Mouse (Mus musculus): ENCODE data around the gene Coro1b. TPM values are rescaled to one million over a fixed set of nuclear protein-coding genes. Genes with fewer than 3 reads are reported as not detected.
A peak's percentile ranks its signal among the peaks of the same experiment; 100 is the strongest.

The Coro1b gene
- polyA plus RNA-seq, 1 experiment from 2014 or later: 176 TPM

- Histone ChIP-seq H3K27ac (ENCODE audit: low read length) (no peak overlapping the region), H3K36me3 (ENCODE audit: control insufficient read depth, insufficient read depth, low read length) (peaks cover 24% of the 10 kb centered on the region; the same call in 1 of the 2 replicates), H3K9ac (ENCODE audit: low read length) (no peak overlapping the region), H3K4me1 (ENCODE audit: control insufficient read depth, insufficient read depth, low read length) (peaks cover 19% of the 10 kb centered on the region), H3K9me3 (replicated peaks; ENCODE audit: control insufficient read depth, low read length) (no peaks in the 10 kb centered on the region), H3K4me2 (ENCODE audit: low read depth, low read length) (no peak overlapping the region), H3K27me3 (ENCODE audit: control insufficient read depth, insufficient read depth, low read length) (no peaks in the 10 kb centered on the region), H3K4me3 (replicated peaks; ENCODE audit: low read length) (no peak overlapping the region)
- 86% methylated on average over 8 of the region's 8 CpGs for WGBS
- no peak for ATAC-seq (ENCODE audit: insufficient read depth, low FRiP score)
Measured at GRCm38 (mm10) chr19:4194021-4194724, 45.8 kb downstream of the Coro1b start.

- 79% methylated on average over 12 of the region's 12 CpGs for WGBS
- Histone ChIP-seq H3K4me3 (replicated peaks; ENCODE audit: low read length) (no peak overlapping the region), H3K9ac (ENCODE audit: low read length) (no peak overlapping the region), H3K27me3 (ENCODE audit: control insufficient read depth, insufficient read depth, low read length) (no peaks in the 10 kb centered on the region), H3K9me3 (replicated peaks; ENCODE audit: control insufficient read depth, low read length) (no peaks in the 10 kb centered on the region), H3K27ac (ENCODE audit: low read length) (no peak overlapping the region), H3K4me2 (ENCODE audit: low read depth, low read length) (no peak overlapping the region), H3K4me1 (ENCODE audit: control insufficient read depth, insufficient read depth, low read length) (peaks cover 20% of the 10 kb centered on the region), H3K36me3 (ENCODE audit: control insufficient read depth, insufficient read depth, low read length) (peaks cover 24% of the 10 kb centered on the region; the same call in 1 of the 2 replicates)
- no peak for ATAC-seq (ENCODE audit: insufficient read depth, low FRiP score)
Measured at GRCm38 (mm10) chr19:4194776-4195650, 46.6 kb downstream of the Coro1b start.

- ATAC-seq (ENCODE audit: insufficient read depth, low FRiP score): no peak
- no peak overlapping the region; the same call in 1 of the 2 replicates for H3K9ac ChIP-seq (ENCODE audit: low read length)
- H3K4me2 ChIP-seq (ENCODE audit: low read depth, low read length): no peak overlapping the region
- 52% methylated on average over 2 of the region's 2 CpGs for WGBS
- H3K27ac ChIP-seq (ENCODE audit: low read length): no peak overlapping the region
- H3K9me3 ChIP-seq (replicated peaks; ENCODE audit: control insufficient read depth, low read length): no peaks in the 10 kb centered on the region
- H3K27me3 ChIP-seq (ENCODE audit: control insufficient read depth, insufficient read depth, low read length): no peaks in the 10 kb centered on the region
- H3K4me3 ChIP-seq (replicated peaks; ENCODE audit: low read length): no peak overlapping the region
- H3K4me1 ChIP-seq (ENCODE audit: control insufficient read depth, insufficient read depth, low read length): peaks cover 24% of the 10 kb centered on the region
- peaks cover 24% of the 10 kb centered on the region; the same call in 1 of the 2 replicates for H3K36me3 ChIP-seq (ENCODE audit: control insufficient read depth, insufficient read depth, low read length)
Measured at GRCm38 (mm10) chr19:4196048-4196447, 47.6 kb downstream of the Coro1b start.

GRCm38 (mm10) chr19:4196548-4196947 is 48.1 kb downstream of the Coro1b start:
- Histone ChIP-seq H3K4me3 (replicated peaks; ENCODE audit: low read length) (no peak overlapping the region), H3K27ac (ENCODE audit: low read length) (no peak overlapping the region), H3K4me2 (ENCODE audit: low read depth, low read length) (no peak overlapping the region), H3K9ac (ENCODE audit: low read length) (no peak overlapping the region), H3K4me1 (ENCODE audit: control insufficient read depth, insufficient read depth, low read length) (peaks cover 24% of the 10 kb centered on the region), H3K36me3 (ENCODE audit: control insufficient read depth, insufficient read depth, low read length) (peaks cover 24% of the 10 kb centered on the region; the same call in 1 of the 2 replicates), H3K9me3 (replicated peaks; ENCODE audit: control insufficient read depth, low read length) (no peaks in the 10 kb centered on the region), H3K27me3 (ENCODE audit: control insufficient read depth, insufficient read depth, low read length) (no peaks in the 10 kb centered on the region)
- 27% methylated on average over 5 of the region's 5 CpGs for WGBS
- ATAC-seq (ENCODE audit: insufficient read depth, low FRiP score): no peak

GRCm38 (mm10) chr19:4197180-4197579 is 48.8 kb downstream of the Coro1b start:
- ATAC-seq (ENCODE audit: insufficient read depth, low FRiP score): no peak
- no peaks in the 10 kb centered on the region for H3K27me3 ChIP-seq (ENCODE audit: control insufficient read depth, insufficient read depth, low read length)
- H3K4me3 ChIP-seq (replicated peaks; ENCODE audit: low read length): no peak overlapping the region
- peaks cover 29% of the 10 kb centered on the region for H3K4me1 ChIP-seq (ENCODE audit: control insufficient read depth, insufficient read depth, low read length)
- no peak overlapping the region for H3K4me2 ChIP-seq (ENCODE audit: low read depth, low read length)
- 63% methylated on average over 3 of the region's 3 CpGs for WGBS
- H3K9me3 ChIP-seq (replicated peaks; ENCODE audit: control insufficient read depth, low read length): no peaks in the 10 kb centered on the region
- peaks cover 24% of the 10 kb centered on the region; the same call in 1 of the 2 replicates for H3K36me3 ChIP-seq (ENCODE audit: control insufficient read depth, insufficient read depth, low read length)
- no peak overlapping the region for H3K27ac ChIP-seq (ENCODE audit: low read length)
- no peak overlapping the region for H3K9ac ChIP-seq (ENCODE audit: low read length)

GRCm38 (mm10) chr19:4201291-4201909 is 53.0 kb downstream of the Coro1b start, which contains the start of gene Rad9a:
TSS of gene Rad9a (minus strand) at chr19:4201662.
- WGBS: under 1% methylated on average over 34 of the region's 34 CpGs
- Histone ChIP-seq H3K27me3 (ENCODE audit: control insufficient read depth, insufficient read depth, low read length) (no peaks in the 10 kb centered on the region), H3K9ac (ENCODE audit: low read length) (peak within 1 kb of the TSS; percentile 88), H3K4me1 (ENCODE audit: control insufficient read depth, insufficient read depth, low read length) (peaks cover 22% of the 10 kb centered on the region), H3K4me3 (replicated peaks; ENCODE audit: low read length) (peak within 1 kb of the TSS; percentile 81), H3K27ac (ENCODE audit: low read length) (peak within 1 kb of the TSS; percentile 73), H3K9me3 (replicated peaks; ENCODE audit: control insufficient read depth, low read length) (no peaks in the 10 kb centered on the region), H3K36me3 (ENCODE audit: control insufficient read depth, insufficient read depth, low read length) (no peaks in the 10 kb centered on the region), H3K4me2 (ENCODE audit: low read depth, low read length) (peak within 1 kb of the TSS; percentile 100)
- ATAC-seq (ENCODE audit: insufficient read depth, low FRiP score): peak; percentile 85

GRCm38 (mm10) chr19:4202149-4202548 is 53.7 kb downstream of the Coro1b start:
- Histone ChIP-seq H3K9ac (ENCODE audit: low read length) (peak overlapping the region; percentile 88), H3K9me3 (replicated peaks; ENCODE audit: control insufficient read depth, low read length) (no peaks in the 10 kb centered on the region), H3K4me2 (ENCODE audit: low read depth, low read length) (peak overlapping the region; percentile 100), H3K36me3 (ENCODE audit: control insufficient read depth, insufficient read depth, low read length) (no peaks in the 10 kb centered on the region), H3K27me3 (ENCODE audit: control insufficient read depth, insufficient read depth, low read length) (no peaks in the 10 kb centered on the region), H3K27ac (ENCODE audit: low read length) (0 out of 2 replicates have a peak overlapping the region, but pooled peaks have one; percentile 59), H3K4me3 (replicated peaks; ENCODE audit: low read length) (peak overlapping the region; percentile 81), H3K4me1 (ENCODE audit: control insufficient read depth, insufficient read depth, low read length) (peaks cover 22% of the 10 kb centered on the region)
- no peak for ATAC-seq (ENCODE audit: insufficient read depth, low FRiP score)
- WGBS: 28% methylated on average over 7 of the region's 7 CpGs

GRCm38 (mm10) chr19:4203148-4203547 is 54.7 kb downstream of the Coro1b start:
- H3K9me3 ChIP-seq (replicated peaks; ENCODE audit: control insufficient read depth, low read length): no peaks in the 10 kb centered on the region
- H3K4me2 ChIP-seq (ENCODE audit: low read depth, low read length): no peak overlapping the region
- H3K4me1 ChIP-seq (ENCODE audit: control insufficient read depth, insufficient read depth, low read length): peaks cover 22% of the 10 kb centered on the region
- no peaks in the 10 kb centered on the region for H3K27me3 ChIP-seq (ENCODE audit: control insufficient read depth, insufficient read depth, low read length)
- no peak overlapping the region for H3K9ac ChIP-seq (ENCODE audit: low read length)
- H3K4me3 ChIP-seq (replicated peaks; ENCODE audit: low read length): no peak overlapping the region
- no peaks in the 10 kb centered on the region for H3K36me3 ChIP-seq (ENCODE audit: control insufficient read depth, insufficient read depth, low read length)
- 60% methylated on average over 3 of the region's 3 CpGs for WGBS
- H3K27ac ChIP-seq (ENCODE audit: low read length): no peak overlapping the region
- ATAC-seq (ENCODE audit: insufficient read depth, low FRiP score): no peak
